Mouse (Mus musculus) embryonic facial prominence, embryonic 14.5 days (tissue): ENCODE results near the gene Selenbp2. TPM values are rescaled to one million over a fixed set of nuclear protein-coding genes. Genes with fewer than 3 reads are reported as not detected.
A peak's percentile ranks its signal among the peaks of the same experiment; 100 is the strongest.
"Not testable (repeated sequence)": the region's sequence is repeated elsewhere in the genome, so short reads cannot be mapped to it uniquely, and the experiment has no call there.

Source experiments
- ATAC-seq: fragments of 200-750 bp; cut with Nextera tagmentation; 2 replicates; pipeline ENCODE4 v1.8.0; 2017; ENCODE audit warnings: low read depth, moderate number of reproducible peaks, moderate TSS enrichment
- DNase-seq: peaks from one replicate; pipeline ENCODE4 v3.0.0-alpha.2; 2015; ENCODE audit warnings: low spot score
- H3K27ac ChIP-seq: fragments of 300-500 bp; sonication (generic); replicated peaks from 2 replicates; pipeline ENCODE4 v1.5.1; 2014; ENCODE audit warnings: low read depth, mild to moderate bottlenecking, low read length, moderate library complexity
- H3K27me3 ChIP-seq: fragments of 300-500 bp; sonication (generic); replicated peaks from 2 replicates; pipeline ENCODE4 v1.6.1; 2014; ENCODE audit warnings: low read length; ENCODE audit not compliant: control insufficient read depth, insufficient read depth
- H3K36me3 ChIP-seq: fragments of 300-500 bp; sonication (generic); 2 replicates; pipeline ENCODE4 v1.6.1; 2014; ENCODE audit warnings: low read length, mixed read lengths; ENCODE audit not compliant: control insufficient read depth, insufficient read depth
- H3K4me1 ChIP-seq: fragments of 300-500 bp; sonication (generic); 2 replicates; pipeline ENCODE4 v1.6.1; 2014; ENCODE audit warnings: antibody characterized with exemption, low read length; ENCODE audit not compliant: control insufficient read depth, insufficient read depth
- H3K4me2 ChIP-seq: fragments of 300-500 bp; sonication (generic); 2 replicates; pipeline ENCODE4 v1.6.1; 2014; ENCODE audit warnings: low read depth, mild to moderate bottlenecking, low read length, moderate library complexity, mixed read lengths
- H3K4me3 ChIP-seq: fragments of 300-500 bp; sonication (generic); 2 replicates; pipeline ENCODE4 v1.5.1; 2014; ENCODE audit warnings: low read depth, mild to moderate bottlenecking, low read length
- H3K9ac ChIP-seq: fragments of 300-500 bp; sonication (generic); 2 replicates; pipeline ENCODE4 v1.6.1; 2014; ENCODE audit warnings: low read depth, mild to moderate bottlenecking, low read length, moderate library complexity, mixed read lengths
- H3K9me3 ChIP-seq: fragments of 300-500 bp; sonication (generic); 2 replicates; pipeline ENCODE4 v1.6.1; 2016; ENCODE audit warnings: low read length; ENCODE audit not compliant: control insufficient read depth
- WGBS: fragments of 180-500 bp; shearing (Covaris S2); extraction: QIAGEN DNeasy Blood & Tissue Kit; methylation state at CpG from one replicate; pipeline ENCODE4 v1.1.7; 2014; 5-methylcytosine and 5-hydroxymethylcytosine counted together
- polyA plus RNA-seq: library from polyadenylated mRNA; unstranded; fragments of >200 nt; fragmentation: Nextera tagmentation; extraction: Ambion mirVana; gene quantifications from 2 replicates; pipeline ENCODE4 v1.2.1, GENCODE M21; 2014

Gene Selenbp2
- 0.32 and 0.97 TPM in 2 replicates for polyA plus RNA-seq

- no peaks in the 10 kb centered on the region for H3K27me3 ChIP-seq
- H3K27ac ChIP-seq, result no peak within 1 kb of the TSS
- no peaks in the 10 kb centered on the region; the same call in 1 of the 2 replicates for H3K4me1 ChIP-seq
- H3K36me3 ChIP-seq, result no peaks in the 10 kb centered on the region
- no peak within 1 kb of the TSS for H3K4me3 ChIP-seq
- peak; percentile 70 for ATAC-seq
- no peaks in the 10 kb centered on the region for H3K9me3 ChIP-seq
- 45% methylated on average over 5 of the region's 5 CpGs for WGBS
- no peak within 1 kb of the TSS for H3K4me2 ChIP-seq
- peak; percentile 18 for DNase-seq
- H3K9ac ChIP-seq, result no peak within 1 kb of the TSS
Measured at GRCm38 (mm10) chr3:94693329-94693825, at the start of gene Selenbp2. Selenbp2 (plus strand) TSS chr3:94693556.

GRCm38 (mm10) chr3:94648755-94649590 lies 44.4 kb upstream of the Selenbp2 start:
- H3K9ac ChIP-seq, result no peak overlapping the region
- no peaks in the 10 kb centered on the region for H3K36me3 ChIP-seq
- H3K4me1 ChIP-seq, result peaks cover 4% of the 10 kb centered on the region; the same call in 1 of the 2 replicates
- peak; percentile 83 for ATAC-seq
- no peaks in the 10 kb centered on the region for H3K27me3 ChIP-seq
- DNase-seq, result peak; percentile 76
- H3K4me3 ChIP-seq, result no peak overlapping the region
- no peak overlapping the region for H3K4me2 ChIP-seq
- peak overlapping the region; percentile 44 for H3K27ac ChIP-seq
- WGBS, result 39% methylated on average over 6 of the region's 6 CpGs
- no peaks in the 10 kb centered on the region for H3K9me3 ChIP-seq

GRCm38 (mm10) chr3:94650409-94650808 lies 42.9 kb upstream of the Selenbp2 start:
- no peak overlapping the region for H3K9ac ChIP-seq
- no peaks in the 10 kb centered on the region for H3K36me3 ChIP-seq
- peak; percentile 32 for DNase-seq
- no peak overlapping the region for H3K4me3 ChIP-seq
- H3K27me3 ChIP-seq, result no peaks in the 10 kb centered on the region
- no peak overlapping the region for H3K27ac ChIP-seq
- WGBS, result 64% methylated on average over 7 of the region's 7 CpGs
- no peaks in the 10 kb centered on the region for H3K9me3 ChIP-seq
- H3K4me1 ChIP-seq, result peaks cover 4% of the 10 kb centered on the region; the same call in 1 of the 2 replicates
- ATAC-seq, result 0 out of 2 replicates have a peak, but pooled peaks have one; percentile 24
- H3K4me2 ChIP-seq, result no peak overlapping the region

- not testable (repeated sequence) for H3K9ac ChIP-seq, ATAC-seq, H3K36me3 ChIP-seq, H3K4me3 ChIP-seq, H3K27ac ChIP-seq, H3K27me3 ChIP-seq, H3K4me2 ChIP-seq, H3K9me3 ChIP-seq, DNase-seq, H3K4me1 ChIP-seq
- WGBS, result 54% methylated on average over 1 of the region's 1 CpGs
Measured at GRCm38 (mm10) chr3:94653967-94654366, 39.4 kb upstream of the Selenbp2 start.

GRCm38 (mm10) chr3:94657852-94658739 lies 35.3 kb upstream of the Selenbp2 start:
- peak; percentile 41 for ATAC-seq
- H3K27me3 ChIP-seq, H3K27ac ChIP-seq, DNase-seq, H3K36me3 ChIP-seq, H3K9me3 ChIP-seq, H3K4me1 ChIP-seq: not testable (repeated sequence)
- peak overlapping the region; percentile 43 for H3K4me3 ChIP-seq
- peak overlapping the region; percentile 65 for H3K4me2 ChIP-seq
- WGBS, result 2% methylated on average over 22 of the region's 47 CpGs
- peak overlapping the region; percentile 54 for H3K9ac ChIP-seq

- WGBS, result no CpG with 5 or more reads among the region's 33 CpGs
- not testable (repeated sequence) for DNase-seq, H3K4me1 ChIP-seq, H3K27me3 ChIP-seq, H3K36me3 ChIP-seq, H3K27ac ChIP-seq, H3K9me3 ChIP-seq
- Histone ChIP-seq H3K4me3 (peak within 1 kb of the TSS; percentile 43), H3K9ac (peak within 1 kb of the TSS; percentile 54), H3K4me2 (peak within 1 kb of the TSS; percentile 65)
- peak; percentile 91 for ATAC-seq
Measured at GRCm38 (mm10) chr3:94658740-94659095, 34.6 kb upstream of the Selenbp2 start, which contains the start of gene Tuft1. Tuft1 (minus strand) TSS chr3:94658872.

- H3K27me3 ChIP-seq, H3K36me3 ChIP-seq, H3K4me3 ChIP-seq, H3K9me3 ChIP-seq, H3K9ac ChIP-seq, H3K4me1 ChIP-seq, H3K27ac ChIP-seq: not testable (repeated sequence)
- peak overlapping the region; percentile 38 for H3K4me2 ChIP-seq
- peak; percentile 58 for DNase-seq
- ATAC-seq, result peak; percentile 86
- WGBS, result 33% methylated on average over 7 of the region's 10 CpGs
Measured at GRCm38 (mm10) chr3:94659142-94659748, 34.1 kb upstream of the Selenbp2 start.

- not testable (repeated sequence) for H3K27me3 ChIP-seq, H3K4me3 ChIP-seq, H3K36me3 ChIP-seq, H3K4me1 ChIP-seq, DNase-seq, H3K4me2 ChIP-seq, H3K27ac ChIP-seq, H3K9ac ChIP-seq, ATAC-seq, H3K9me3 ChIP-seq
- 94% methylated on average over 2 of the region's 2 CpGs for WGBS
Measured at GRCm38 (mm10) chr3:94660841-94661240, 32.5 kb upstream of the Selenbp2 start.
